ENCODE assay signal across 8 mouse cellular contexts in genomic region chrX:162760115-162760942, GRCm38 (mm10). TPM values are rescaled to one million over a fixed set of nuclear protein-coding genes. Genes with fewer than 3 reads are reported as not detected.
DNase-seq lines count a peak whose midpoint lies in the region; ATAC-seq lines count a peak whose summit lies in the region.

Gene Rbbp7 (plus strand): TSS chrX:162760402.

- H3K27me3 ChIP-seq in embryonic facial prominence, embryonic 14.5 days (replicated peaks; ENCODE audit: control insufficient read depth, insufficient read depth, low read length), result no peaks in the 10 kb centered on the region
- no peaks in the 10 kb centered on the region for H3K27me3 ChIP-seq in kidney, embryonic 14.5 days (ENCODE audit: control insufficient read depth, insufficient read depth, low read length)
- H3K27me3 ChIP-seq in limb, embryonic 15.5 days, result no peaks in the 10 kb centered on the region

- peak; percentile 99 for ATAC-seq in embryonic facial prominence, embryonic 14.5 days (ENCODE audit: low read depth)
- peak; percentile 97 for ATAC-seq in kidney, embryonic 14.5 days (ENCODE audit: low FRiP score, low TSS enrichment)
- peak; percentile 97 for ATAC-seq in limb, embryonic 15.5 days (ENCODE audit: insufficient number of reproducible peaks, low FRiP score, low TSS enrichment, low read depth)

- H3K9ac ChIP-seq in embryonic facial prominence, embryonic 14.5 days (ENCODE audit: low read depth, low read length), result peak within 1 kb of the TSS; percentile 87
- peak within 1 kb of the TSS; percentile 84 for H3K9ac ChIP-seq in kidney, embryonic 14.5 days (ENCODE audit: low read depth, low read length)
- peak within 1 kb of the TSS; percentile 74 for H3K9ac ChIP-seq in limb, embryonic 15.5 days

- H3K36me3 ChIP-seq in embryonic facial prominence, embryonic 14.5 days (ENCODE audit: control insufficient read depth, insufficient read depth, low read length), result peaks cover 9% of the 10 kb centered on the region
- peaks cover 8% of the 10 kb centered on the region; the same call in 1 of the 2 replicates for H3K36me3 ChIP-seq in kidney, embryonic 14.5 days (ENCODE audit: control insufficient read depth, insufficient read depth, low read length)
- no peaks in the 10 kb centered on the region for H3K36me3 ChIP-seq in limb, embryonic 15.5 days

- no peaks in the 10 kb centered on the region for H3K9me3 ChIP-seq in embryonic facial prominence, embryonic 14.5 days (ENCODE audit: control insufficient read depth, low read length)
- no peaks in the 10 kb centered on the region for H3K9me3 ChIP-seq in kidney, embryonic 14.5 days (ENCODE audit: control insufficient read depth, low read length)
- no peaks in the 10 kb centered on the region for H3K9me3 ChIP-seq in limb, embryonic 15.5 days

- peak; percentile 86 for DNase-seq in 3T3-L1 (ENCODE audit: low read depth, low spot score)
- peak; percentile 73 to 80 for DNase-seq in adrenal gland, postnatal 4 days (ENCODE audit: low spot score in 2 of 2)
- peak; percentile 96 for DNase-seq in embryonic facial prominence, embryonic 14.5 days (ENCODE audit: low spot score)
- peak; percentile 87 for DNase-seq in heart, adult 8-10 months (ENCODE audit: low spot score)
- DNase-seq in monocyte, adult 2 months (ENCODE audit: low read depth in 1 of 2, low spot score in 2 of 2), result peak; percentile 77 to 83
- peak; percentile 91 for DNase-seq in spleen, postnatal 36 days (ENCODE audit: low spot score in 2 of 2)

- H3K4me2 ChIP-seq in embryonic facial prominence, embryonic 14.5 days (ENCODE audit: low read depth, low read length), result peak within 1 kb of the TSS; percentile 55
- peak within 1 kb of the TSS; percentile 47 for H3K4me2 ChIP-seq in kidney, embryonic 14.5 days (replicated peaks; ENCODE audit: low read depth, low read length)
- H3K4me2 ChIP-seq in limb, embryonic 15.5 days, result peak within 1 kb of the TSS; percentile 40

- peak within 1 kb of the TSS; percentile 95 for H3K27ac ChIP-seq in embryonic facial prominence, embryonic 14.5 days (replicated peaks; ENCODE audit: low read depth, low read length)
- peak within 1 kb of the TSS; percentile 98 for H3K27ac ChIP-seq in kidney, embryonic 14.5 days (ENCODE audit: low read depth, low read length)
- H3K27ac ChIP-seq in limb, embryonic 15.5 days, result peak within 1 kb of the TSS; percentile 98

- WGBS in embryonic facial prominence, embryonic 14.5 days, result 15% methylated on average over 32 of the region's 100 CpGs
- 36% methylated on average over 74 of the region's 100 CpGs for WGBS in kidney, embryonic 14.5 days
- WGBS in limb, embryonic 15.5 days, result 20% methylated on average over 83 of the region's 100 CpGs

- H3K4me1 ChIP-seq in embryonic facial prominence, embryonic 14.5 days (ENCODE audit: control insufficient read depth, insufficient read depth, low read length), result no peaks in the 10 kb centered on the region
- no peaks in the 10 kb centered on the region for H3K4me1 ChIP-seq in kidney, embryonic 14.5 days (ENCODE audit: control insufficient read depth, insufficient read depth, low read length)
- H3K4me1 ChIP-seq in limb, embryonic 15.5 days, result peaks cover 4% of the 10 kb centered on the region; the same call in 1 of the 2 replicates

- peak within 1 kb of the TSS; percentile 62 for H3K4me3 ChIP-seq in embryonic facial prominence, embryonic 14.5 days (ENCODE audit: low read depth, low read length)
- H3K4me3 ChIP-seq in kidney, embryonic 14.5 days (ENCODE audit: low read length), result peak within 1 kb of the TSS; percentile 63
- peak within 1 kb of the TSS; percentile 64 for H3K4me3 ChIP-seq in limb, embryonic 15.5 days

RNA-seq across cellular contexts. Expression of gene Rbbp7, which starts in this region (rescaled TPM):
- 100 to 1,000 TPM; 243 to 252 TPM for total RNA-seq in adrenal gland, postnatal 4 days (2021)
- polyA plus RNA-seq in embryonic facial prominence, embryonic 14.5 days (2014; fragmentation: Nextera tagmentation; extraction: Ambion mirVana), result 471 and 515 TPM in 2 replicates
- total RNA-seq in heart, adult 8-10 months (2022), result 100 to 1,000 TPM; 150 to 163 (median 160) TPM
- polyA plus RNA-seq in kidney, embryonic 14.5 days (2014; fragmentation: Nextera tagmentation; extraction: Ambion mirVana), result 462 and 531 TPM in 2 replicates
- 468 and 499 TPM in 2 replicates for polyA plus RNA-seq in limb, embryonic 15.5 days (2015; fragmentation: Nextera tagmentation; extraction: Ambion mirVana)

Comparison
In these comparisons a context has a peak if more than half of its experiments do, and no peak if none do; other contexts are left out.
1. Peak in every context shown above with its lines: DNase-seq, ATAC-seq, H3K4me3 ChIP-seq and H3K27ac ChIP-seq.